Mouse (Mus musculus) ZHBTc4 (cell line): ENCODE measurements at regions not wholly inside any gene's neighbourhood (a gene's known extent, or its start where the extent isn't known, plus 50 kb on each side); places are given as distances from the start of the nearest gene placed in this dataset.

Experiments used
- DNase-seq: peaks from one replicate; pipeline ENCODE4 v3.0.0-alpha.2; 2011; ENCODE audit warnings: low read depth, low spot score

GRCm38 (mm10) chr2:103360796-103361195 lies 50.7 kb upstream of the Elf5 start:
- DNase-seq: peak; percentile 72
